Mouse (Mus musculus): ENCODE data around the gene Ly6g6c.

GRCm38 (mm10) chr17:35019894-35020293 lies 45.3 kb upstream of the Ly6g6c start:
- no peak for TF ChIP-seq CTCF (IDR thresholded peaks at IDR 0.05; ENCODE audit: borderline replicate concordance, extremely low read depth, insufficient read depth, insufficient read length)
- no peak for TF ChIP-seq POLR2A (IDR thresholded peaks at IDR 0.05; ENCODE audit: borderline replicate concordance, extremely low read depth, insufficient read depth, insufficient read length, poor library complexity, severe bottlenecking)
